Mouse (Mus musculus): ENCODE results near the gene Tspan15. TPM values are rescaled to one million over a fixed set of nuclear protein-coding genes. Genes with fewer than 3 reads are reported as not detected.
A peak's percentile ranks its signal among the peaks of the same experiment; 100 is the strongest.

Tspan15 gene
- polyA plus RNA-seq, 1 experiment from 2014 or later, result 57.0 TPM

- Histone ChIP-seq H3K36me3 (no peaks in the 10 kb centered on the region; the same call in 1 of the 2 replicates), H3K4me3 (replicated peaks) (no peak overlapping the region), H3K4me1 (replicated peaks) (no peaks in the 10 kb centered on the region), H3K27me3 (replicated peaks) (no peaks in the 10 kb centered on the region), H3K4me2 (replicated peaks) (no peak overlapping the region), H3K27ac (no peak overlapping the region), H3K9ac (no peak overlapping the region), H3K9me3 (no peaks in the 10 kb centered on the region)
- 72% methylated on average over 6 of the region's 6 CpGs for WGBS
- no peak for ATAC-seq
These were observed 28.5 kb downstream of the Tspan15 start for GRCm38 (mm10) chr10:62202574-62202973.

- no peak overlapping the region for H3K9ac ChIP-seq
- no peaks in the 10 kb centered on the region; the same call in 1 of the 2 replicates for H3K36me3 ChIP-seq
- H3K4me3 ChIP-seq (replicated peaks), result no peak overlapping the region
- no peaks in the 10 kb centered on the region for H3K27me3 ChIP-seq (replicated peaks)
- no peak overlapping the region for H3K4me2 ChIP-seq (replicated peaks)
- WGBS, result 61% methylated on average over 1 of the region's 1 CpGs
- H3K27ac ChIP-seq, result no peak overlapping the region
- no peaks in the 10 kb centered on the region for H3K4me1 ChIP-seq (replicated peaks)
- ATAC-seq, result no peak
- no peaks in the 10 kb centered on the region for H3K9me3 ChIP-seq
These were observed 32.2 kb downstream of the Tspan15 start for GRCm38 (mm10) chr10:62198891-62199290.

GRCm38 (mm10) chr10:62197403-62197802, 33.6 kb downstream of the Tspan15 start:
- Histone ChIP-seq H3K27me3 (replicated peaks) (no peaks in the 10 kb centered on the region), H3K4me2 (replicated peaks) (no peak overlapping the region), H3K9me3 (no peaks in the 10 kb centered on the region), H3K36me3 (no peaks in the 10 kb centered on the region; the same call in 1 of the 2 replicates), H3K27ac (no peak overlapping the region), H3K4me1 (replicated peaks) (no peaks in the 10 kb centered on the region), H3K9ac (no peak overlapping the region), H3K4me3 (replicated peaks) (no peak overlapping the region)
- WGBS, result 74% methylated on average over 4 of the region's 4 CpGs
- no peak for ATAC-seq

DNA sequence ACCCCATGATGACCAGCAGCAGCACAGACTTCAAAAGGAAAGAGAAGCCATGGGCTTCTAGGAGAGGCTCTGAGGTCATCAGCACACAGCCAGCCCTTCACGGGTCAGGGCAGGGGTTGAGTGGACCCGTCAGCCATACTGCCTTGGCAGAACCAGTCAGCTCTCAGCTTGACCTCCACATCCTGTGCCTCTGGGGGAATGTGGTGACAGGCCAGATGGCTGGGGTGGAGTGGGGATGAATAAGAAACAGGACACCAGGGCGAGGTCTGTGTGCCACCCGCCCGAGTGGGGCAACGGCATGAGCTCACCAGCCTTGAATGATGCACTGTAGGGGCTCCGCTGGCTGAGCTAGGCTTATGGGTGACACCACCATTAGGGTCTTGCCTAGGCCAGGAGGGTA, 35.7 kb downstream of the Tspan15 start:
- H3K4me3 ChIP-seq (replicated peaks), result no peak overlapping the region
- H3K27ac ChIP-seq, result no peak overlapping the region
- H3K27me3 ChIP-seq (replicated peaks), result no peaks in the 10 kb centered on the region
- ATAC-seq, result no peak
- 0 out of 2 replicates have a peak, but pooled peaks cover 4% of the 10 kb centered on the region for H3K36me3 ChIP-seq
- no peaks in the 10 kb centered on the region for H3K9me3 ChIP-seq
- H3K4me1 ChIP-seq (replicated peaks), result no peaks in the 10 kb centered on the region
- WGBS, result 67% methylated on average over 7 of the region's 7 CpGs
- no peak overlapping the region for H3K9ac ChIP-seq
- H3K4me2 ChIP-seq (replicated peaks), result no peak overlapping the region

DNA sequence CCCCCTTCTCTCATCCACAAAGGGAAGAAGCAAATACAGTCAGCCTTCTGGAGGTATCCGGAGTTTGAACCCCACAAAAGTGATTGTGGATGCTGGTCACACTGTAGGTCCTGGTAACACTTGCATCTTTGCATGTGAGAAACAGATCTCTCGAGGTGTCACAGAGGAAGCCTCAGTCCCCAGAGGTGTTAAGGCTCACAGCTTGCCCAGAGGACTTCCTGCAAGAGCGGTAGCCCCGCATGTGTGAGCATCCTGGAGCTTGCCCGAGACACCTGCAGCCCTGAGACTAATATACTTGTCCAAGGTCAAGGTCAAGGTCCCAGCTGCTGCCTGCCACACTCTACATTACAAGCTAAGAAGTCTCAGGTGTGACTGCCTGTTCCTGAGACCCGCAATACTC, 36.1 kb downstream of the Tspan15 start:
- Histone ChIP-seq H3K27ac (no peak overlapping the region), H3K27me3 (replicated peaks) (no peaks in the 10 kb centered on the region), H3K4me3 (replicated peaks) (no peak overlapping the region), H3K4me2 (replicated peaks) (no peak overlapping the region), H3K36me3 (0 out of 2 replicates have a peak, but pooled peaks cover 4% of the 10 kb centered on the region), H3K9me3 (no peaks in the 10 kb centered on the region), H3K4me1 (replicated peaks) (no peaks in the 10 kb centered on the region), H3K9ac (no peak overlapping the region)
- no peak for ATAC-seq
- WGBS, result 50% methylated on average over 6 of the region's 6 CpGs

DNA sequence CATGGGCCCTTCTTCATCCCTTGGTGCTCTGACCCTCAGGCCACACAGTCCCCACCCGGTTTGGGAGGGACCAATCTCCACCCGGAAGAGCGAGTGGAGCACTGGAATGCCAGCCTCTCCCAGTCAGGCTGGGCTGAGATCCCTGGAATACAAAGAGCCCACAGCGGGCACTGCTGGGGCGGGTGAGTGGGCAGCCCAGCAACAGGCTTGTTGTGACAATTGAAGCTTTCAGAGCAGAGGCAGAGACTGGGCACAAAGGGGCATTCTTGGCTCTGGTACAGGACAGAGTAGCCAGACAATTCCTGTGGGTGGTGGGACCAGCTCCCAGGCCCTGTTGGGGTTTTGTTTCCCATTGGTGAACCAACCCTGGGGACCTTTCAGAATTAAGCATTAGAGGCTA, 36.6 kb downstream of the Tspan15 start:
- peak; percentile 21; the same call in 1 of the 2 replicates for ATAC-seq

GRCm38 (mm10) chr10:62194043-62194442, 37.0 kb downstream of the Tspan15 start:
- H3K36me3 ChIP-seq, result 0 out of 2 replicates have a peak, but pooled peaks cover 4% of the 10 kb centered on the region
- H3K9ac ChIP-seq, result no peak overlapping the region
- no peaks in the 10 kb centered on the region for H3K27me3 ChIP-seq (replicated peaks)
- H3K4me1 ChIP-seq (replicated peaks), result no peaks in the 10 kb centered on the region
- no peak for ATAC-seq
- WGBS, result 78% methylated on average over 6 of the region's 6 CpGs
- H3K27ac ChIP-seq, result no peak overlapping the region
- H3K9me3 ChIP-seq, result no peaks in the 10 kb centered on the region
- no peak overlapping the region for H3K4me3 ChIP-seq (replicated peaks)
- no peak overlapping the region for H3K4me2 ChIP-seq (replicated peaks)

More for the DNA sequence above, 36.6 kb downstream of the Tspan15 start:
- Histone ChIP-seq H3K9ac (no peak overlapping the region), H3K27me3 (replicated peaks) (no peaks in the 10 kb centered on the region), H3K36me3 (0 out of 2 replicates have a peak, but pooled peaks cover 4% of the 10 kb centered on the region), H3K9me3 (no peaks in the 10 kb centered on the region), H3K4me1 (replicated peaks) (no peaks in the 10 kb centered on the region), H3K4me2 (replicated peaks) (no peak overlapping the region), H3K4me3 (replicated peaks) (no peak overlapping the region), H3K27ac (no peak overlapping the region)
- 76% methylated on average over 5 of the region's 5 CpGs for WGBS

DNA sequence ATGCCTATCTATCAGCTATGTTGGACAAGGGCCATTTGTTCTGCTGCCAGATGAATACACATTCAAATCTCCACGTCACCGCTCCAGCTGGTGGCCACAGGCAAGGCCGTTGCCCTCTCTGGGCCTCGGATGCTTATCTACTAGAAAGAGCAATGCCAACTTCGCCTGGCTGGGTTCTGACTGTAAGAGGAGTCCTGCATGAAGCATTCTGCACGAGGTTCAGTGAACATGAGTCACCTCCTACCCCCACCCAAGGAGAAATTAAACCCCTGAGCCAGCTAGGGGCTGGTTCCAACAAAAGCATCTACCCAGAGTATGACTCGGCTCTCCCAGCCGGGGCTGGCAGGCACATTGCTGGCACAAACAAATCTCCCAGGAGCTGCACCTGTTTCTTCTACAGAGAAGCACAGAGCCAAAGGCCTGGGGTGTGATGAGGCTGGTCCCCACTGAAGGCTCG, 38.3 kb downstream of the Tspan15 start:
- no peaks in the 10 kb centered on the region for H3K9me3 ChIP-seq
- 0 out of 2 replicates have a peak, but pooled peaks cover 4% of the 10 kb centered on the region for H3K36me3 ChIP-seq
- no peak overlapping the region for H3K27ac ChIP-seq
- no peak overlapping the region for H3K4me2 ChIP-seq (replicated peaks)
- 67% methylated on average over 9 of the region's 9 CpGs for WGBS
- H3K27me3 ChIP-seq (replicated peaks), result no peaks in the 10 kb centered on the region
- H3K4me1 ChIP-seq (replicated peaks), result no peaks in the 10 kb centered on the region
- H3K4me3 ChIP-seq (replicated peaks), result no peak overlapping the region
- H3K9ac ChIP-seq, result no peak overlapping the region
- 0 out of 2 replicates have a peak, but pooled peaks have one; percentile 26 for ATAC-seq

GRCm38 (mm10) chr10:62190821-62191220, 40.2 kb downstream of the Tspan15 start:
- Histone ChIP-seq H3K36me3 (0 out of 2 replicates have a peak, but pooled peaks cover 4% of the 10 kb centered on the region), H3K27ac (no peak overlapping the region), H3K4me2 (replicated peaks) (no peak overlapping the region), H3K9ac (no peak overlapping the region), H3K4me1 (replicated peaks) (no peaks in the 10 kb centered on the region), H3K4me3 (replicated peaks) (no peak overlapping the region), H3K9me3 (no peaks in the 10 kb centered on the region), H3K27me3 (replicated peaks) (no peaks in the 10 kb centered on the region)
- no peak for ATAC-seq
- WGBS, result 92% methylated on average over 7 of the region's 7 CpGs

DNA sequence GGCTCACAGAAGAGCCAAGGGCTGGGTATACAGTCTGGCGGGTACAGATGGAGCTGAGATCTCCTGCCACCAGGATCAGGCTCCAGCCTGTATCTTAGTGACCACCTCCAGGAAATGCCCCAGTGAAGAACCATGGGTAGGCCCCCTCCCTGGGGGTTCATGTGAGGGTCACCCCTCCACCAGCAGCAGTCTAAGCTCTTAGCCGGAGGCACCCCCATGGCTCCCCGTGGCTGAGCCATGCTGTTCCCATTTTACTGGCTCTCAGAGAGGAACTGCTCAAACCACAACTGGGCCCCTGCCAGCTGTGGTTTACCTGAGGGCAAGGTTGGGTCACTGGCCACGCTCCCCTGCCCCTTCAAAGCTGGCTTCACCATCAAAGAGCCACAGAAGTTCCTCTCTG, 41.1 kb downstream of the Tspan15 start:
- H3K4me3 ChIP-seq (replicated peaks), result no peak overlapping the region
- no peaks in the 10 kb centered on the region for H3K27me3 ChIP-seq (replicated peaks)
- WGBS, result 85% methylated on average over 4 of the region's 4 CpGs
- H3K9ac ChIP-seq, result no peak overlapping the region
- ATAC-seq, result no peak
- H3K27ac ChIP-seq, result no peak overlapping the region
- H3K36me3 ChIP-seq, result 0 out of 2 replicates have a peak, but pooled peaks cover 4% of the 10 kb centered on the region
- no peak overlapping the region for H3K4me2 ChIP-seq (replicated peaks)
- H3K9me3 ChIP-seq, result no peaks in the 10 kb centered on the region
- no peaks in the 10 kb centered on the region for H3K4me1 ChIP-seq (replicated peaks)

- Histone ChIP-seq H3K4me2 (replicated peaks) (no peak overlapping the region), H3K27ac (no peak overlapping the region), H3K4me3 (replicated peaks) (no peak overlapping the region), H3K9ac (no peak overlapping the region), H3K9me3 (no peaks in the 10 kb centered on the region), H3K27me3 (replicated peaks) (no peaks in the 10 kb centered on the region), H3K36me3 (0 out of 2 replicates have a peak, but pooled peaks cover 4% of the 10 kb centered on the region), H3K4me1 (replicated peaks) (no peaks in the 10 kb centered on the region)
- ATAC-seq, result no peak
- 46% methylated on average over 3 of the region's 3 CpGs for WGBS
These were observed 41.7 kb downstream of the Tspan15 start for GRCm38 (mm10) chr10:62189303-62189702.

DNA sequence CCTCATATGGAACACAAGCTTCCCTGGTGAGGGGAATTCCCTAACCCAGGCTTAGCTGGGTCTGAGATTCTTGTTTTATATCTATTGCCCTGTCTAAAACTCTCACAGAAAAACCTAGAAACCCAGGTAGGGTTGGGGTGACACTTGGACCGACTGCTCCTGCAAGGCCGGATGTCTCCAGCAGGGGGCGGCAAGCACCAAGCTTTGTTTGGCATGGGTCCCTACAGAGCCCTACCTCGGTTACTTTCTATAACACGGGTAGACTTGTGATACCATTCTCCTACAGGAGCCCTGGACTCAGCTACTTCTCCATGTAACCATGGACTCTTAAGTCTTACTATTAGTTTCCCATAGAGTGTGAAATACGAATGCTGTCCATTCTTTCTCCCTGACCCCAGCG, 44.2 kb downstream of the Tspan15 start:
- no peak overlapping the region for H3K4me2 ChIP-seq (replicated peaks)
- ATAC-seq, result peak; percentile 62
- H3K4me3 ChIP-seq (replicated peaks), result no peak overlapping the region
- H3K4me1 ChIP-seq (replicated peaks), result no peaks in the 10 kb centered on the region
- H3K27ac ChIP-seq, result no peak overlapping the region
- H3K9ac ChIP-seq, result no peak overlapping the region
- H3K27me3 ChIP-seq (replicated peaks), result no peaks in the 10 kb centered on the region
- 0 out of 2 replicates have a peak, but pooled peaks cover 4% of the 10 kb centered on the region for H3K36me3 ChIP-seq
- H3K9me3 ChIP-seq, result no peaks in the 10 kb centered on the region
- WGBS, result 23% methylated on average over 7 of the region's 7 CpGs

DNA sequence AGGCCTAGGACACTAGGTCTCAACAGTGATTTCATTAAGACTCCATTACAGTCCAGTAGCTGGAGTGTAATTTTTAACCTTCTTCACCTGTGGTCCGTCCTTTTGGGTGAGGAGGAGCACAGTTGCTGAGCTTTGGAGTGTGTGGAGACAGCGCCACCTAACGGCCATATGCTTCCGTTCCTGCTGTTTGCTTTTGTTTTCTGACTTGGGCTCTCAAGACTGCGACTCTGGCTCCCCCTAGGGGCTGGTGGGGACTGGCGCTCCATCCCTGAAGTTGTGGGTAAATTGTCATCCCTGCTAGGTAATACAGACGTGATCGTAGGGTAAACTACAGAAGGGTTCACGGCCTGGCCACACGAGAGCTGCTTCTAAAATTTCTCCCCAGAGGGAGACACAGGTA, 48.0 kb downstream of the Tspan15 start:
- H3K4me3 ChIP-seq (replicated peaks), result no peak overlapping the region
- no peaks in the 10 kb centered on the region for H3K36me3 ChIP-seq
- H3K27ac ChIP-seq, result no peak overlapping the region
- WGBS, result 2% methylated on average over 10 of the region's 10 CpGs
- no peaks in the 10 kb centered on the region for H3K27me3 ChIP-seq (replicated peaks)
- H3K4me2 ChIP-seq (replicated peaks), result no peak overlapping the region
- ATAC-seq, result peak; percentile 72
- H3K9ac ChIP-seq, result no peak overlapping the region
- no peaks in the 10 kb centered on the region for H3K9me3 ChIP-seq
- no peaks in the 10 kb centered on the region for H3K4me1 ChIP-seq (replicated peaks)
